ENCODE assay signal across 14 mouse cellular contexts in genomic region chr12:101893296-101893695, GRCm38 (mm10). TPM values are rescaled to one million over a fixed set of nuclear protein-coding genes. Genes with fewer than 3 reads are reported as not detected.
A peak's percentile ranks its signal among the peaks of the same experiment; 100 is the strongest.
DNase-seq lines count a peak whose midpoint lies in the region.
"Had no signal": no experiment of that assay in that cellular context is flagged by ENCODE, and none has a peak within 500 bp of the region (broad histone marks: within the 10 kb centered on the region; RNA-seq: fewer than 3 reads in every experiment).

No protein-coding gene starts in this region.

- intact Hi-C loops in left cerebral cortex, postnatal 4 days (cut with DNase I) = no loop called here
- intact Hi-C loops in left cerebral cortex, postnatal 36 days (cut with DNase I) = no loop called here

- DNase-seq in frontal cortex, postnatal 36 days (ENCODE audit: low spot score in 2 of 2) = peak; percentile 36 to 46
- DNase-seq in frontal cortex, postnatal 25 days (ENCODE audit: low spot score in 2 of 2) = no peak
- peak; percentile 38 for DNase-seq in left cerebral cortex, adult 11 months (ENCODE audit: low spot score)
- DNase-seq in left cerebral cortex, postnatal 4 days = no peak
- peak; percentile 9 for DNase-seq in ZHBTc4 (ENCODE audit: low read depth, low spot score)
- DNase-seq in left cerebral cortex, postnatal 36 days (ENCODE audit: low spot score in 2 of 2) = peak; percentile 30 to 41
- no peak for DNase-seq in gastrocnemius, adult 18-20 months (ENCODE audit: low spot score)
- DNase-seq: adrenal gland, postnatal 25 days; cerebellum, adult 11 months; cerebellum, adult 9-11 months; kidney, adult 2 months; kidney, postnatal 25 days; liver, postnatal 0 days; thymus, adult 2 months had no signal

RNA-seq across cellular contexts. Expression of gene Trip11, which starts 19.8 kb away (rescaled TPM):
- total RNA-seq in left cerebral cortex, postnatal 4 days (2021) = 10 to 100 TPM; 23.7 to 26.1 TPM
- 10 to 100 TPM; 22.8 to 33.2 TPM for total RNA-seq in left cerebral cortex, postnatal 36 days (2021)
- 10 to 100 TPM; 25.6 to 25.8 TPM for total RNA-seq in gastrocnemius, adult 18-20 months (2021)

Comparison
In these comparisons a context has a peak if more than half of its experiments do, and no peak if none do; other contexts are left out.
1. DNase-seq: peak in frontal cortex, postnatal 36 days (2 of 2), left cerebral cortex, adult 11 months (single experiment), ZHBTc4 (single experiment) and left cerebral cortex, postnatal 36 days (2 of 2); none in frontal cortex, postnatal 25 days (0 of 2), left cerebral cortex, postnatal 4 days (single experiment) and gastrocnemius, adult 18-20 months (single experiment).